8 mouse cellular contexts compared by ENCODE assay signal in the genomic region with DNA sequence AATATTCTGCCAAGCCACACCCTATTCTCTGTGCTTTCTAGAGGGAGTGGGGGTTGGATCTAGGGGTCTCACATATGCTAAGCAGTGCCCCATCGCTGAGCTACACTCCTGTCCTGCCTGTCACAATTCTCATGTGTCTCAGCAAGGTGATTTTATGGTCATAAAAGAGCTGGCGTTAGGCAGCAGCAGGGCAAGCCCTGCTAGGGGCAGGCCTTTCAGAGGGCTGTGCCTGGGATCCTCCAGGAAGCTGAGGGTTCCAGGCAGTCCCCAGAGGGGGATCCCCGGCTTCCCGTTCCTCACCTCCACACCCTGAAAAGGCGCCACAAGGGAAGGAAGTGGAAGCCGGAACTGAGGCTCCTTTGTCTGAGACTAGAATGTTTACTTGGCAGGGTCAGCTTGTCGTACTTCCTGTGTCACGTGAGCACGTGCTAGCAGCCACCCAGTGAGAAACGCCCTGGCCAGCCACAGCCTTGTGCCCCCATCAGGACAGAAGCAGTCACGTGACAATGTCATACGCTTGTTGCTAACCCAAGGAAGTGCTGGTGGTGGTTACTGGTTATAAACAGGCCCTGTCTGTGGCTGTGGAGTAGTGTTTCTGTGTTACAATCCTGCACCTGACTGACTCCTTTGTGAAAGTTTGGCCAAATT.
A peak's percentile ranks its signal among the peaks of the same experiment; 100 is the strongest.
DNase-seq lines count a peak whose midpoint lies in the region; ATAC-seq and TF ChIP-seq lines count a peak whose summit lies in the region.

No protein-coding gene starts in this region.

- TF ChIP-seq POLR2A in ES-Bruce4 (IDR thresholded peaks at IDR 0.05; ENCODE audit: insufficient read depth, low read length) = no peak
- 0 out of 2 replicates have a peak, but pooled peaks have one; percentile 9 for TF ChIP-seq POLR2A in lung, adult 2 months (IDR thresholded peaks at IDR 0.05; ENCODE audit: borderline replicate concordance, extremely low read depth, low read depth, low read length)

- DNase-seq in heart, adult 11 months = peak; percentile 100
- DNase-seq in lung, adult 2 months = peak; percentile 54
- DNase-seq in cerebellum, postnatal 36 days = no peak
- DNase-seq in frontal cortex, adult 2 months (ENCODE audit: extremely low spot score in 1 of 2, low spot score in 1 of 2) = no peak

- H3K4me1 ChIP-seq in ES-Bruce4 (ENCODE audit: control insufficient read depth, insufficient read depth, low read length) = peaks cover 3% of the 10 kb centered on the region
- no peaks in the 10 kb centered on the region for H3K4me1 ChIP-seq in brown adipose tissue, adult 24 weeks (ENCODE audit: control insufficient read depth, insufficient read depth, insufficient read length, low read length)
- no peaks in the 10 kb centered on the region for H3K4me1 ChIP-seq in intestine, postnatal 0 days (replicated peaks; ENCODE audit: control insufficient read depth, insufficient read depth, low read length)
- H3K4me1 ChIP-seq in lung, adult 2 months (ENCODE audit: control insufficient read depth, insufficient read depth, low read length) = no peaks in the 10 kb centered on the region
- 0 out of 2 replicates have a peak, but pooled peaks cover 9% of the 10 kb centered on the region for H3K4me1 ChIP-seq in neural tube, embryonic 13.5 days (replicated peaks)

- TF ChIP-seq EP300 in ES-Bruce4 (IDR thresholded peaks at IDR 0.05; ENCODE audit: insufficient read depth, low read depth, low read length) = peak; percentile 96

- peak overlapping the region; percentile 20; the same call in 1 of the 2 replicates for H3K9ac ChIP-seq in ES-Bruce4 (ENCODE audit: low read depth, poor library complexity, severe bottlenecking)
- no peak overlapping the region for H3K9ac ChIP-seq in intestine, postnatal 0 days (ENCODE audit: low read depth, low read length)
- peak overlapping the region; percentile 62 for H3K9ac ChIP-seq in neural tube, embryonic 13.5 days

- H3K27ac ChIP-seq in ES-Bruce4 (ENCODE audit: insufficient read depth, low read length) = peak overlapping the region; percentile 78
- H3K27ac ChIP-seq in brown adipose tissue, adult 24 weeks (replicated peaks; ENCODE audit: low read depth, low read length) = no peak overlapping the region
- peak overlapping the region; percentile 71; the same call in 1 of the 2 replicates for H3K27ac ChIP-seq in intestine, postnatal 0 days (ENCODE audit: low read depth, low read length)
- peak overlapping the region; percentile 67 for H3K27ac ChIP-seq in neural tube, embryonic 13.5 days (replicated peaks)

- H3K4me3 ChIP-seq in ES-Bruce4 (ENCODE audit: low read depth, low read length) = peak overlapping the region; percentile 27
- H3K4me3 ChIP-seq in brown adipose tissue, adult 24 weeks (ENCODE audit: insufficient read depth, low read depth, low read length) = peak overlapping the region; percentile 21
- peak overlapping the region; percentile 30 for H3K4me3 ChIP-seq in intestine, postnatal 0 days (ENCODE audit: low read depth, low read length)
- no peak overlapping the region for H3K4me3 ChIP-seq in lung, adult 2 months (replicated peaks; ENCODE audit: extremely low read depth, low read depth, low read length)
- H3K4me3 ChIP-seq in neural tube, embryonic 13.5 days = peak overlapping the region; percentile 30

- H3K36me3 ChIP-seq in ES-Bruce4 (ENCODE audit: control insufficient read depth, insufficient read depth, low read length, poor library complexity, severe bottlenecking) = no peaks in the 10 kb centered on the region
- no peaks in the 10 kb centered on the region for H3K36me3 ChIP-seq in intestine, postnatal 0 days (ENCODE audit: control insufficient read depth, insufficient read depth)
- no peaks in the 10 kb centered on the region for H3K36me3 ChIP-seq in neural tube, embryonic 13.5 days

- 18% methylated on average over 12 of the region's 12 CpGs for WGBS in intestine, postnatal 0 days
- 6% methylated on average over 12 of the region's 12 CpGs for WGBS in lung, adult 2 months
- WGBS in neural tube, embryonic 13.5 days = 23% methylated on average over 12 of the region's 12 CpGs

- peak; percentile 93 for ATAC-seq in intestine, postnatal 0 days
- ATAC-seq in neural tube, embryonic 13.5 days (ENCODE audit: low read depth) = peak; percentile 77

- no peak for TF ChIP-seq CTCF in ES-Bruce4 (IDR thresholded peaks at IDR 0.05; ENCODE audit: low read depth, low read length)
- TF ChIP-seq CTCF in intestine, postnatal 0 days (IDR thresholded peaks at IDR 0.05; ENCODE audit: low read depth) = peak; percentile 22; the same call in 1 of the 2 replicates
- no peak for TF ChIP-seq CTCF in lung, adult 2 months (IDR thresholded peaks at IDR 0.05; ENCODE audit: insufficient read depth, low read length)

- H3K4me2 ChIP-seq in intestine, postnatal 0 days (replicated peaks; ENCODE audit: low read depth) = peak overlapping the region; percentile 59
- peak overlapping the region; percentile 51 for H3K4me2 ChIP-seq in neural tube, embryonic 13.5 days

- H3K9me3 ChIP-seq in ES-Bruce4 (replicated peaks; ENCODE audit: control insufficient read depth, insufficient read depth, low read length, poor library complexity, severe bottlenecking) = 0 out of 2 replicates have a peak, but pooled peaks cover 2% of the 10 kb centered on the region
- H3K9me3 ChIP-seq in intestine, postnatal 0 days (ENCODE audit: control insufficient read depth) = no peaks in the 10 kb centered on the region
- H3K9me3 ChIP-seq in neural tube, embryonic 13.5 days = no peaks in the 10 kb centered on the region

- H3K27me3 ChIP-seq in ES-Bruce4 (ENCODE audit: control insufficient read depth, insufficient read depth, low read length, poor library complexity, severe bottlenecking) = no peaks in the 10 kb centered on the region
- 0 out of 2 replicates have a peak, but pooled peaks cover 4% of the 10 kb centered on the region for H3K27me3 ChIP-seq in intestine, postnatal 0 days (replicated peaks; ENCODE audit: control insufficient read depth, insufficient read depth, low read length)
- H3K27me3 ChIP-seq in neural tube, embryonic 13.5 days = peaks cover 41% of the 10 kb centered on the region

Comparison
In these comparisons a context has a peak if more than half of its experiments do, and no peak if none do; other contexts are left out.
1. DNase-seq: peak in heart, adult 11 months (single experiment) and lung, adult 2 months (single experiment); none in cerebellum, postnatal 36 days (0 of 2) and frontal cortex, adult 2 months (0 of 2).